Mouse (Mus musculus): ENCODE measurements around the gene Slc31a1.

Gene Slc31a1

DNA sequence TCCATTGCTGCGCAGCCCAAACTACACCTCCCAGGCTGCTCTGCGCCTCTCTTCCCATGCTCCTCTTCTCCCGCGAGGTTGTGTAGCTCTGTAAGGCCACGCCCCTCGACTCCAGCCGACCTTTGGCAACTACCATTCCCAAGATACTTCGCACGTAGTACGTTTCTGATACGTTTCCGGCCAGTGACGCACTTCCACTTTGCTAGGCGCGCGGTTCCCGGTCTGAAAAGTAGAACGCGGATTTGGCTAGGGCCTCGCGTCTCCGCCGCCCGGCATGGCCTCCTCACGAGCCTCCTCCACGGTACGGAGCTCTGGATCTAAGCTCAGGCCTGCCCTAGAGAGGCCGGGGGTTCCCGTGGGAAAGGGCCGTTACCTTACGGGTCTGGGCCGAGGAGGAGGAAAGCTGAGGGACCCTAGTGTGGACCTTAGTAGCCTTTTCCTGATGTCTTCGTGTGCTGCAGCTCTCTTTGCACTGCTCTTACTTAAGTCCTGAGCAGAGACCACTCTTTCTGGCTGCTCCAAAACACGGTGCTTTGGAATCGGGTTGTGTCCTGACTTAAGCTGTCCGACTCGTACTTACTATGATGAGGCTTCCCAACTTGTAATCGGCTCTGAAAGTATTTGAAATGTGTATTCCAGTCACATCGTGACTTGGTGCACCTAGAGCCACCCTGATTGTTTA lies 48.2 kb downstream of the Slc31a1 start, which contains the start of the genes Cdc26 and Prpf4:
Gene Cdc26 (minus strand): TSS at position 42 of the 682 bp plus-strand sequence.
Gene Prpf4 (plus strand): TSS at position 197 of the 682 bp plus-strand sequence.
- peak; percentile 98 for DNase-seq

GRCm38 (mm10) chr4:62409615-62410014 lies 49.1 kb downstream of the Slc31a1 start:
- no peak for DNase-seq

- DNase-seq = no peak
Measured at GRCm38 (mm10) chr4:62410325-62410724, 49.8 kb downstream of the Slc31a1 start.

DNA sequence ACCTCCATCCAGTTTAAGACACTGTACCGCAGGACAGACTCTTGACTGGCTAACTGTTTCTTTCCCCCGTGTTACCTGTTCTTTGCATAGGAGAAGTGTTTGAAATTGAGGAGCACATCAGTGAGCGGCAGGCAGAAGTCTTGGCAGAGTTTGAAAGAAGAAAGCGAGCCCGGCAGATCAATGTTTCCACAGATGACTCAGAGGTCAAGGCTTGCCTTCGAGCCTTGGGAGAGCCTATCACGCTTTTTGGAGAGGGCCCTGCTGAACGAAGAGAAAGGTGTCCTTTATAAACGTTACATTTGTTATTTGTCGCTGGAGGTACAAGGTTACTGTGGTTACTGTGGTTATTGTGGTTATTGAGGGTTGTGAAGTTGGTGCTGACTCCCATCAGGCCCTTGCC lies 51.1 kb downstream of the Slc31a1 start:
- no peak for DNase-seq

DNA sequence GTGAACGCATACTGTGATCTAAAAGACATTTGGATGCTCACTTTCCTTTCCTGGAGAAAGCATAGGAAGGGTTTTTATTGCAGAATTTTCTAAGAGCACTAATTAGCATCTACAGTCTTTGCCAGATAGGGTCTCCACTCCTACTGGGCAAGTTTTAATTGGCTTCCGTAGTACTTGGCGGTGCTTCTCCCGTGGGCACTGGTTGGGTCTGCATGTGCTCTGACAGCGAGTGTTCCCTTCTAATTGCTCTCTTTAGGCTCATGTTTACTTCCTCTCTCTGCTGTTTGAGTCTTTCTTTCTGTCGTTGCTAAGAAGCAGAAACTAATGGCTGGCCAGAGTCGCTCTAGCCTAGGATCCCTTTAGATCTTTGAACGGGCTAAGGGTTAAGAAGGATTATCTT lies 57.9 kb downstream of the Slc31a1 start:
- no peak for DNase-seq

DNA sequence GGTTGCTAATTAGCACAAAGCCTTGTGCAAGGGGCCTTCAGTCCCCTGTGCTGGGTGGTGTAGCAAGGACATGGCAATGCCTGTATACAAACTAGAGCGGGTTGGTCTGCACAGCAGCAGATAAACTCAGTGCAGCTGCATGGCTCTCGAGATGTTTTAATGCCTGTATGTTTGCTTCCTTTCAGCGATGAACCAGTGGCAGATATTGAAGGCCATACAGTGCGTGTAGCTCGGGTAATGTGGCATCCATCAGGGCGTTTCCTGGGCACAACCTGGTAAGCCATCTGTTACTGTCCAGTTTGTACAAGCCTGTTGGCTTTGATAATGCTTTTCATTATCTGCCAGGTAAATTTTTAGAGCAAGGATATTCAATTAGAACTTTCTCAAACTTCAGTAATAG lies 58.6 kb downstream of the Slc31a1 start:
- DNase-seq = peak in 1 of 2 experiments; percentile 37

- DNase-seq = no peak
Measured at GRCm38 (mm10) chr4:62425891-62426290, 65.4 kb downstream of the Slc31a1 start.

GRCm38 (mm10) chr4:62427978-62428758 lies 67.6 kb downstream of the Slc31a1 start:
- DNase-seq = peak; percentile 26 to 31

GRCm38 (mm10) chr4:62429616-62430015 lies 69.1 kb downstream of the Slc31a1 start:
- DNase-seq = no peak

DNA sequence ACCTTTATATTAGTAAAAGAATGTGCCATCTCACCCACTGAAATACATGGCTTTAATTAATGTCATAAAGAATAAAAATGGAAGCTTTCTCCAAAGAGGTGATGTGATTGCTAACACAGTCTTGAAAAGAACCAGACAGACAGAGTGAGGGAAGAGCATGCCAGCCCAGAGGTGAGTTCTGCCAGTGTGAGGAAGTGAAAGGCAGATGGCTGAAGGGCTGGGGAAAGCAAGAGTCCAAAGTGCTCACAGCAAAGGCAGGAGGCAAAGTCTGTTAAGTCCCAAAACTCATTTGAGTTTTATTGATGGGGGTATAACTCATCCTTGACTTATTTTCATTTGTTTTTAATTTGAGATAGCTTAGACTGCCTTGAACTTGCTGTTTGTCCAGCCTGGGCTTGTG lies 70.2 kb downstream of the Slc31a1 start:
- DNase-seq = no peak

- DNase-seq = no peak
Measured at GRCm38 (mm10) chr4:62431522-62431921, 71.0 kb downstream of the Slc31a1 start.

GRCm38 (mm10) chr4:62433939-62434870 lies 73.7 kb downstream of the Slc31a1 start:
- no peak for DNase-seq

DNA sequence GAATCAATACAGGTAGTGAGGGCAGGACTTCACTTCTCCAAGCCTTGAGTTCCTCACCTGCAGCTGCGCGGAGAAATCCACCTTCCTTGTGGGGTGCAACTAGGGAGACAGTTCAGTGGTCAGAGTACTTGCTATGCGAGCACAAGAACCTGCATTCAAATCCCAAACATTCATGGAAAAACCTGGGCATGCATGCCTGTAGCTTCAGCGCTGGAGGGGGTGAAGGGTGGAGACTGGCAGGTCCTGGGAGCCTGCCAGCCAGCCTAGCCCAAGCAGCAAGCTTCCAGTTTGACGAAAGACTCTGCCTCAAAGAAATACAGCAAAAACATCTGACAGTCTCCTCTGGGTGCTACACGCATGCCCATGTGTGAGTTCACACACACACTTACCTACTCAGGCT lies 74.6 kb downstream of the Slc31a1 start, which contains the start of gene Rnf183:
Gene Rnf183 (minus strand): TSS at position 172 of the 400 bp plus-strand sequence.
- no peak for DNase-seq

- no peak for DNase-seq
Measured at GRCm38 (mm10) chr4:62437256-62437778, 76.8 kb downstream of the Slc31a1 start.

- no peak for DNase-seq
Measured at GRCm38 (mm10) chr4:62437871-62438270, 77.3 kb downstream of the Slc31a1 start.

GRCm38 (mm10) chr4:62439793-62440192 lies 79.3 kb downstream of the Slc31a1 start:
- DNase-seq = no peak

GRCm38 (mm10) chr4:62440544-62440943 lies 80.0 kb downstream of the Slc31a1 start:
- DNase-seq = peak; percentile 81 to 87

- DNase-seq = no peak
Measured at GRCm38 (mm10) chr4:62440986-62441385, 80.5 kb downstream of the Slc31a1 start.

Measured in cerebellum, postnatal 14 days (tissue).